Mouse (Mus musculus) forebrain, embryonic 10.5 days (tissue): ENCODE data around the gene Fam155a. TPM values are rescaled to one million over a fixed set of nuclear protein-coding genes. Genes with fewer than 3 reads are reported as not detected.

ENCODE experiments used
- DNase-seq: peaks from one replicate; pipeline ENCODE4 v3.0.0-alpha.2; 2017; ENCODE audit warnings: low spot score; ENCODE audit errors: extremely low spot score
- H3K27ac ChIP-seq: fragments of 300-500 bp; sonication (generic); 2 replicates; pipeline ENCODE4 v1.5.1; 2016; ENCODE audit warnings: mild to moderate bottlenecking
- H3K27me3 ChIP-seq: fragments of 300-500 bp; sonication (generic); 2 replicates; pipeline ENCODE4 v1.6.1; 2016; ENCODE audit warnings: mild to moderate bottlenecking; ENCODE audit not compliant: poor library complexity, severe bottlenecking
- H3K36me3 ChIP-seq: fragments of 300-500 bp; sonication (generic); replicated peaks from 2 replicates; pipeline ENCODE4 v1.6.1; 2016; ENCODE audit warnings: mild to moderate bottlenecking, moderate library complexity
- H3K4me1 ChIP-seq: fragments of 300-500 bp; sonication (generic); 2 replicates; pipeline ENCODE4 v1.6.1; 2016
- H3K4me3 ChIP-seq: fragments of 300-500 bp; sonication (generic); 2 replicates; pipeline ENCODE4 v1.5.1; 2016; ENCODE audit warnings: mild to moderate bottlenecking, moderate library complexity
- H3K9me3 ChIP-seq: fragments of 300-500 bp; sonication (generic); 2 replicates; pipeline ENCODE4 v1.6.1; 2016; ENCODE audit warnings: mild to moderate bottlenecking, moderate library complexity
- WGBS: fragments of 180-500 bp; shearing (Covaris S2); methylation state at CpG from one replicate; pipeline ENCODE4 v1.1.7; 2016; 5-methylcytosine and 5-hydroxymethylcytosine counted together
- microRNA-seq: library from miRNA; unstranded; fragments of <30 nt; microRNA quantifications from one replicate; pipeline ENCODE4, GENCODE M21; 2017
- polyA plus RNA-seq: library from polyadenylated mRNA; unstranded; fragments of >200 nt; fragmentation: Nextera tagmentation; extraction: Ambion mirVana; gene quantifications from 2 replicates; pipeline ENCODE4 v1.2.1, GENCODE M21; 2016

The Fam155a gene
- polyA plus RNA-seq, 1 experiment from 2014 or later = 0.53 TPM

GRCm38 (mm10) chr8:9161606-9162005 is 609.4 kb downstream of the Fam155a start:
- H3K4me3 ChIP-seq = no peak overlapping the region
- no peaks in the 10 kb centered on the region for H3K9me3 ChIP-seq
- H3K27me3 ChIP-seq = no peaks in the 10 kb centered on the region
- no peak for DNase-seq
- no peaks in the 10 kb centered on the region for H3K36me3 ChIP-seq
- no peak overlapping the region for H3K27ac ChIP-seq
- 97% methylated on average over 4 of the region's 4 CpGs for WGBS
- H3K4me1 ChIP-seq = peaks cover 25% of the 10 kb centered on the region

GRCm38 (mm10) chr8:9159322-9159721 is 611.6 kb downstream of the Fam155a start:
- H3K27ac ChIP-seq = 0 out of 2 replicates have a peak overlapping the region, but pooled peaks have one; percentile 32
- H3K36me3 ChIP-seq = no peaks in the 10 kb centered on the region
- H3K4me3 ChIP-seq = no peak overlapping the region
- 88% methylated on average over 7 of the region's 7 CpGs for WGBS
- H3K4me1 ChIP-seq = peaks cover 39% of the 10 kb centered on the region
- H3K27me3 ChIP-seq = no peaks in the 10 kb centered on the region
- no peak for DNase-seq
- no peaks in the 10 kb centered on the region for H3K9me3 ChIP-seq

- no peak for DNase-seq
- 70% methylated on average over 13 of the region's 13 CpGs for WGBS
- Histone ChIP-seq H3K27me3 (no peaks in the 10 kb centered on the region), H3K27ac (peak overlapping the region; percentile 32), H3K9me3 (no peaks in the 10 kb centered on the region), H3K4me3 (no peak overlapping the region), H3K4me1 (peaks cover 39% of the 10 kb centered on the region), H3K36me3 (no peaks in the 10 kb centered on the region)
These were observed 612.3 kb downstream of the Fam155a start for GRCm38 (mm10) chr8:9158652-9159051.

- peak overlapping the region; percentile 83 for H3K27ac ChIP-seq
- peak; percentile 64 for DNase-seq
- peak overlapping the region; percentile 31 for H3K4me3 ChIP-seq
- H3K27me3 ChIP-seq = no peaks in the 10 kb centered on the region
- 11% methylated on average over 23 of the region's 23 CpGs for WGBS
- peaks cover 44% of the 10 kb centered on the region for H3K4me1 ChIP-seq
- H3K36me3 ChIP-seq = no peaks in the 10 kb centered on the region
- H3K9me3 ChIP-seq = no peaks in the 10 kb centered on the region
These were observed 613.7 kb downstream of the Fam155a start for GRCm38 (mm10) chr8:9157141-9157781.

Small RNA genes lying within 50 kb of the gene (microRNA-seq; reads per million reads assigned to microRNA genes)
- gene Gm47312 = not detected

Other genes with a start within 250 kb of the Fam155a start
- gene Gm10217, start 93.1 kb upstream of the Fam155a start, polyA plus RNA-seq = not detected in 2 replicates
- 8.0 and 8.3 TPM in 2 replicates for gene Lig4, start 206.5 kb upstream of the Fam155a start, polyA plus RNA-seq
- 14.9 and 15.2 TPM in 2 replicates for gene Abhd13, start 206.5 kb upstream of the Fam155a start, polyA plus RNA-seq
- gene Tnfsf13b, start 235.3 kb upstream of the Fam155a start, polyA plus RNA-seq = 0.12 and 0.30 TPM in 2 replicates